Mouse (Mus musculus) testis, adult 10 weeks (tissue): ENCODE measurements around the gene Prl8a8. TPM values are rescaled to one million over a fixed set of nuclear protein-coding genes. Genes with fewer than 3 reads are reported as not detected.

Experiments used
- polyA plus RNA-seq: library from polyadenylated mRNA; stranded (reverse); fragments of 350-450 nt; fragmentation: Illumina TruSeq; extraction: RNeasy Lipid Tissue Mini Kit (QIAGEN cat#74804); gene quantifications from one replicate; pipeline ENCODE4 v1.2.3, GENCODE M21; 2014; ENCODE audit warnings: low read depth, low replicate concordance

Gene Prl8a8
- polyA plus RNA-seq: not detected

GRCm38 (mm10) chr13:27513117-27513516 is at the start of gene Prl8a8:
Prl8a8 (minus strand) TSS chr13:27513217.

Other genes starting within 250 kb of the Prl8a8 start
- not detected for gene Prl6a1, start 200.6 kb downstream of the Prl8a8 start, polyA plus RNA-seq
- gene Prl8a2, start 167.5 kb downstream of the Prl8a8 start, polyA plus RNA-seq: not detected
- not detected for gene Prl2b1, start 122.4 kb downstream of the Prl8a8 start, polyA plus RNA-seq
- not detected for gene Prl8a6, start 74.5 kb downstream of the Prl8a8 start, polyA plus RNA-seq
- not detected for gene Prl8a9, start 51.4 kb upstream of the Prl8a8 start, polyA plus RNA-seq
- not detected for gene Prl8a1, start 69.0 kb upstream of the Prl8a8 start, polyA plus RNA-seq
- gene Prl7b1, start 97.4 kb upstream of the Prl8a8 start, polyA plus RNA-seq: not detected
- not detected for gene Prl7a1, start 129.3 kb upstream of the Prl8a8 start, polyA plus RNA-seq
- not detected for gene Prl7a2, start 154.8 kb upstream of the Prl8a8 start, polyA plus RNA-seq
- gene Prl7d1, start 203.5 kb upstream of the Prl8a8 start, polyA plus RNA-seq: not detected